ENCODE assay signal across 11 mouse cellular contexts in genomic region chr9:117902239-117902939, GRCm38 (mm10).
A peak's percentile ranks its signal among the peaks of the same experiment; 100 is the strongest.
DNase-seq lines count a peak whose midpoint lies in the region; ATAC-seq and TF ChIP-seq lines count a peak whose summit lies in the region.
"Had no signal": no experiment of that assay in that cellular context is flagged by ENCODE, and none has a peak within 500 bp of the region (broad histone marks: within the 10 kb centered on the region; RNA-seq: fewer than 3 reads in every experiment).

No protein-coding gene starts in this region.

- peak; percentile 32; the same call in 1 of the 2 replicates for ATAC-seq in hindbrain, postnatal 0 days
- no peak for ATAC-seq in hindbrain, embryonic 13.5 days (ENCODE audit: low FRiP score)
- ATAC-seq in lung, embryonic 14.5 days (ENCODE audit: insufficient read depth) = peak; percentile 36; the same call in 1 of the 2 replicates
- no peak for ATAC-seq in forebrain, embryonic 11.5 days (replicated peaks; ENCODE audit: low FRiP score)
- ATAC-seq: forebrain, embryonic 14.5 days had no signal

- H3K4me1 ChIP-seq in hindbrain, postnatal 0 days (ENCODE audit: insufficient read depth, low read length) = no peaks in the 10 kb centered on the region
- no peaks in the 10 kb centered on the region for H3K4me1 ChIP-seq in hindbrain, embryonic 13.5 days (replicated peaks)
- H3K4me1 ChIP-seq in lung, embryonic 14.5 days (ENCODE audit: insufficient read depth) = no peaks in the 10 kb centered on the region
- no peaks in the 10 kb centered on the region for H3K4me1 ChIP-seq in forebrain, embryonic 11.5 days (replicated peaks; ENCODE audit: control insufficient read depth, insufficient read depth, low read length)
- H3K4me1 ChIP-seq: hindbrain, embryonic 15.5 days; limb, embryonic 12.5 days had no signal

- WGBS in hindbrain, postnatal 0 days = 85% methylated on average over 20 of the region's 20 CpGs
- WGBS in hindbrain, embryonic 13.5 days = 87% methylated on average over 20 of the region's 20 CpGs
- 74% methylated on average over 20 of the region's 20 CpGs for WGBS in lung, embryonic 14.5 days
- 89% methylated on average over 20 of the region's 20 CpGs for WGBS in forebrain, embryonic 11.5 days

- H3K9me3 ChIP-seq in hindbrain, postnatal 0 days (ENCODE audit: low read length) = no peaks in the 10 kb centered on the region
- no peaks in the 10 kb centered on the region for H3K9me3 ChIP-seq in hindbrain, embryonic 13.5 days
- H3K9me3 ChIP-seq in lung, embryonic 14.5 days (ENCODE audit: low read depth, low read length) = no peaks in the 10 kb centered on the region
- no peaks in the 10 kb centered on the region for H3K9me3 ChIP-seq in forebrain, embryonic 11.5 days (ENCODE audit: control insufficient read depth, low read length)
- H3K9me3 ChIP-seq: hindbrain, embryonic 15.5 days; limb, embryonic 12.5 days had no signal

- no peaks in the 10 kb centered on the region for H3K27me3 ChIP-seq in hindbrain, postnatal 0 days (ENCODE audit: insufficient read depth, low read length)
- no peaks in the 10 kb centered on the region for H3K27me3 ChIP-seq in hindbrain, embryonic 13.5 days
- no peaks in the 10 kb centered on the region for H3K27me3 ChIP-seq in lung, embryonic 14.5 days (ENCODE audit: insufficient read depth, low read length)
- no peaks in the 10 kb centered on the region for H3K27me3 ChIP-seq in forebrain, embryonic 11.5 days (ENCODE audit: control insufficient read depth, insufficient read depth, low read length)
- H3K27me3 ChIP-seq: hindbrain, embryonic 15.5 days; limb, embryonic 12.5 days had no signal

- no peak overlapping the region for H3K4me3 ChIP-seq in hindbrain, postnatal 0 days (ENCODE audit: low read length)
- H3K4me3 ChIP-seq in hindbrain, embryonic 13.5 days = no peak overlapping the region
- H3K4me3 ChIP-seq in lung, embryonic 14.5 days (ENCODE audit: low read depth, low read length) = no peak overlapping the region
- H3K4me3 ChIP-seq in forebrain, embryonic 11.5 days (ENCODE audit: low read depth, low read length) = no peak overlapping the region
- H3K4me3 ChIP-seq: hindbrain, embryonic 15.5 days; limb, embryonic 12.5 days had no signal

- DNase-seq in hindbrain, postnatal 0 days (ENCODE audit: low spot score) = no peak
- peak; percentile 27 for DNase-seq in MN1 (ENCODE audit: low spot score)
- no peak for DNase-seq in lung, embryonic 14.5 days
- peak; percentile 30 to 43 for DNase-seq in spleen, postnatal 36 days (ENCODE audit: low spot score in 2 of 2)
- no peak for DNase-seq in forebrain, embryonic 11.5 days (ENCODE audit: low spot score)
- DNase-seq in right cerebral cortex, postnatal 25 days = no peak
- DNase-seq in kidney, postnatal 25 days = no peak

- H3K9ac ChIP-seq in hindbrain, postnatal 0 days (replicated peaks; ENCODE audit: low read length) = no peak overlapping the region
- H3K9ac ChIP-seq in hindbrain, embryonic 13.5 days = no peak overlapping the region
- H3K9ac ChIP-seq in lung, embryonic 14.5 days = no peak overlapping the region
- no peak overlapping the region for H3K9ac ChIP-seq in forebrain, embryonic 11.5 days (ENCODE audit: low read length)
- H3K9ac ChIP-seq: hindbrain, embryonic 15.5 days; limb, embryonic 12.5 days had no signal

- TF ChIP-seq CTCF in hindbrain, postnatal 0 days (IDR thresholded peaks at IDR 0.05; ENCODE audit: low read depth) = no peak
- TF ChIP-seq CTCF in lung, embryonic 14.5 days (IDR thresholded peaks at IDR 0.05; ENCODE audit: low read depth) = no peak

- no peak overlapping the region for H3K27ac ChIP-seq in hindbrain, postnatal 0 days
- H3K27ac ChIP-seq in hindbrain, embryonic 13.5 days = no peak overlapping the region
- no peak overlapping the region for H3K27ac ChIP-seq in lung, embryonic 14.5 days (ENCODE audit: low read depth)
- no peak overlapping the region for H3K27ac ChIP-seq in forebrain, embryonic 11.5 days (ENCODE audit: low read depth, low read length)
- H3K27ac ChIP-seq: hindbrain, embryonic 15.5 days; limb, embryonic 12.5 days had no signal

- H3K36me3 ChIP-seq in hindbrain, postnatal 0 days (ENCODE audit: insufficient read depth, low read length) = no peaks in the 10 kb centered on the region
- no peaks in the 10 kb centered on the region for H3K36me3 ChIP-seq in hindbrain, embryonic 13.5 days
- no peaks in the 10 kb centered on the region for H3K36me3 ChIP-seq in lung, embryonic 14.5 days (ENCODE audit: insufficient read depth)
- no peaks in the 10 kb centered on the region for H3K36me3 ChIP-seq in forebrain, embryonic 11.5 days (ENCODE audit: control insufficient read depth, insufficient read depth, low read length)
- H3K36me3 ChIP-seq: hindbrain, embryonic 15.5 days; limb, embryonic 12.5 days had no signal

- no peak overlapping the region for H3K4me2 ChIP-seq in hindbrain, postnatal 0 days (ENCODE audit: low read depth, low read length)
- no peak overlapping the region for H3K4me2 ChIP-seq in hindbrain, embryonic 13.5 days
- no peak overlapping the region for H3K4me2 ChIP-seq in lung, embryonic 14.5 days
- H3K4me2 ChIP-seq in forebrain, embryonic 11.5 days (ENCODE audit: low read depth, low read length, severe bottlenecking) = no peak overlapping the region
- H3K4me2 ChIP-seq: hindbrain, embryonic 15.5 days; limb, embryonic 12.5 days had no signal

Comparison
In these comparisons a context has a peak if more than half of its experiments do, and no peak if none do; other contexts are left out.
1. ATAC-seq: peak in hindbrain, postnatal 0 days (single experiment) and lung, embryonic 14.5 days (single experiment); none in hindbrain, embryonic 13.5 days (single experiment) and forebrain, embryonic 11.5 days (single experiment).
2. DNase-seq: peak in MN1 (single experiment) and spleen, postnatal 36 days (2 of 2); none in hindbrain, postnatal 0 days (single experiment), lung, embryonic 14.5 days (single experiment), forebrain, embryonic 11.5 days (single experiment), right cerebral cortex, postnatal 25 days (single experiment) and kidney, postnatal 25 days (0 of 2).